Mouse (Mus musculus) liver, postnatal 0 days (tissue): ENCODE measurements around the gene Camta1. TPM values are rescaled to one million over a fixed set of nuclear protein-coding genes. Genes with fewer than 3 reads are reported as not detected.
A peak's percentile ranks its signal among the peaks of the same experiment; 100 is the strongest.

Experiments
- ATAC-seq: fragments of 200-750 bp; cut with Nextera tagmentation; 2 replicates; pipeline ENCODE4 v1.8.0; 2017; ENCODE audit warnings: mild to moderate bottlenecking, moderate library complexity
- DNase-seq: peaks from one replicate; pipeline ENCODE4 v3.0.0-alpha.2; 2016
- H3K27ac ChIP-seq: fragments of 300-500 bp; sonication (generic); 2 replicates; pipeline ENCODE4 v1.5.1; 2014; ENCODE audit warnings: antibody characterized with exemption, moderate library complexity, mild to moderate bottlenecking, low read depth
- H3K27me3 ChIP-seq: fragments of 300-500 bp; sonication (generic); 2 replicates; pipeline ENCODE4 v1.6.1; 2014; ENCODE audit warnings: low read length, control low read depth, mixed read lengths; ENCODE audit not compliant: insufficient read depth
- H3K36me3 ChIP-seq: fragments of 300-500 bp; sonication (generic); replicated peaks from 2 replicates; pipeline ENCODE4 v1.6.1; 2014; ENCODE audit warnings: mild to moderate bottlenecking, control low read depth, low read length, moderate library complexity, mixed read lengths; ENCODE audit not compliant: insufficient read depth
- H3K4me1 ChIP-seq: fragments of 300-500 bp; sonication (generic); 2 replicates; pipeline ENCODE4 v1.6.1; 2014; ENCODE audit warnings: antibody characterized with exemption, mild to moderate bottlenecking, control low read depth; ENCODE audit not compliant: insufficient read depth
- H3K4me2 ChIP-seq: fragments of 300-500 bp; sonication (generic); 2 replicates; pipeline ENCODE4 v1.6.1; 2014; ENCODE audit warnings: low read depth, mild to moderate bottlenecking, low read length, moderate library complexity, mixed read lengths
- H3K4me3 ChIP-seq: fragments of 300-500 bp; sonication (generic); 2 replicates; pipeline ENCODE4 v1.5.1; 2014; ENCODE audit warnings: low read depth, low read length
- H3K9ac ChIP-seq: fragments of 300-500 bp; sonication (generic); replicated peaks from 2 replicates; pipeline ENCODE4 v1.6.1; 2014; ENCODE audit warnings: mild to moderate bottlenecking, moderate library complexity
- H3K9me3 ChIP-seq: fragments of 300-500 bp; sonication (generic); 2 replicates; pipeline ENCODE4 v1.6.1; 2016; ENCODE audit warnings: mild to moderate bottlenecking, control low read depth, low read length, mixed read lengths
- CTCF ChIP-seq: sonication (generic); IDR thresholded peaks from 2 replicates; pipeline ENCODE4 v1.5.1; 2016; ENCODE audit warnings: antibody characterized with exemption, low read depth
- EP300 ChIP-seq: IDR thresholded peaks from 2 replicates; pipeline ENCODE4 v1.6.1; 2016; ENCODE audit warnings: antibody characterized with exemption, low read depth, mild to moderate bottlenecking
- WGBS: fragments of 180-500 bp; shearing (Covaris S2); extraction: QIAGEN DNeasy Blood & Tissue Kit; methylation state at CpG from one replicate; pipeline ENCODE4 v1.1.7; 2014; ENCODE audit not compliant: insufficient replicate concordance; 5-methylcytosine and 5-hydroxymethylcytosine counted together
- polyA plus RNA-seq: library from polyadenylated mRNA; unstranded; fragments of >200 nt; fragmentation: Nextera tagmentation; extraction: Ambion mirVana; gene quantifications from 2 replicates; pipeline ENCODE4 v1.2.1, GENCODE M21; 2015

Gene Camta1
- polyA plus RNA-seq = 47.9 and 48.3 TPM in 2 replicates

- Histone ChIP-seq H3K36me3 (peaks cover 5% of the 10 kb centered on the region; the same call in 1 of the 2 replicates), H3K4me2 (peak within 1 kb of the TSS; percentile 99), H3K27ac (peak within 1 kb of the TSS; percentile 100), H3K9ac (peak within 1 kb of the TSS; percentile 87), H3K9me3 (no peaks in the 10 kb centered on the region), H3K4me3 (peak within 1 kb of the TSS; percentile 80), H3K4me1 (peaks cover 33% of the 10 kb centered on the region), H3K27me3 (no peaks in the 10 kb centered on the region)
- WGBS = under 1% methylated on average over 74 of the region's 85 CpGs
- TF ChIP-seq EP300 = peak; percentile 67
- TF ChIP-seq CTCF = no peak
- peak; percentile 93 for ATAC-seq
- peak; percentile 99 for DNase-seq
Observed at GRCm38 (mm10) chr4:151861806-151862739, at the start of gene Camta1. Camta1 (minus strand) TSS chr4:151861876.

GRCm38 (mm10) chr4:151908809-151909208 is 47.1 kb upstream of the Camta1 start:
- no peaks in the 10 kb centered on the region for H3K9me3 ChIP-seq
- no peak overlapping the region for H3K27ac ChIP-seq
- no peak overlapping the region for H3K9ac ChIP-seq
- 66% methylated on average over 8 of the region's 8 CpGs for WGBS
- ATAC-seq (no peak), DNase-seq (no peak)
- no peak overlapping the region for H3K4me2 ChIP-seq
- H3K4me3 ChIP-seq = no peak overlapping the region
- H3K27me3 ChIP-seq = 0 out of 2 replicates have a peak, but pooled peaks cover 3% of the 10 kb centered on the region
- no peak for TF ChIP-seq CTCF
- no peak for TF ChIP-seq EP300
- H3K4me1 ChIP-seq = no peaks in the 10 kb centered on the region
- no peaks in the 10 kb centered on the region for H3K36me3 ChIP-seq

- H3K4me1 ChIP-seq = no peaks in the 10 kb centered on the region
- TF ChIP-seq EP300 (no peak), CTCF (no peak)
- H3K4me2 ChIP-seq = no peak overlapping the region
- H3K9ac ChIP-seq = no peak overlapping the region
- DNase-seq (no peak), ATAC-seq (no peak)
- 66% methylated on average over 26 of the region's 26 CpGs for WGBS
- no peak overlapping the region for H3K4me3 ChIP-seq
- H3K9me3 ChIP-seq = no peaks in the 10 kb centered on the region
- H3K36me3 ChIP-seq = no peaks in the 10 kb centered on the region
- H3K27me3 ChIP-seq = 0 out of 2 replicates have a peak, but pooled peaks cover 3% of the 10 kb centered on the region
- no peak overlapping the region for H3K27ac ChIP-seq
Observed at GRCm38 (mm10) chr4:151907577-151908343, 46.1 kb upstream of the Camta1 start.

- Histone ChIP-seq H3K4me1 (no peaks in the 10 kb centered on the region), H3K27ac (no peak overlapping the region), H3K9me3 (no peaks in the 10 kb centered on the region), H3K27me3 (0 out of 2 replicates have a peak, but pooled peaks cover 3% of the 10 kb centered on the region), H3K4me2 (no peak overlapping the region), H3K9ac (no peak overlapping the region), H3K36me3 (no peaks in the 10 kb centered on the region), H3K4me3 (no peak overlapping the region)
- TF ChIP-seq EP300 = no peak
- no peak for TF ChIP-seq CTCF
- ATAC-seq (no peak), DNase-seq (no peak)
- 70% methylated on average over 4 of the region's 4 CpGs for WGBS
Observed at GRCm38 (mm10) chr4:151905621-151906020, 43.9 kb upstream of the Camta1 start.

GRCm38 (mm10) chr4:151904098-151904497 is 42.4 kb upstream of the Camta1 start:
- no peak overlapping the region for H3K9ac ChIP-seq
- H3K4me1 ChIP-seq = no peaks in the 10 kb centered on the region
- no peak overlapping the region for H3K27ac ChIP-seq
- DNase-seq (no peak), ATAC-seq (no peak)
- H3K4me2 ChIP-seq = no peak overlapping the region
- WGBS = 52% methylated on average over 11 of the region's 11 CpGs
- no peaks in the 10 kb centered on the region for H3K9me3 ChIP-seq
- H3K27me3 ChIP-seq = 0 out of 2 replicates have a peak, but pooled peaks cover 3% of the 10 kb centered on the region
- no peaks in the 10 kb centered on the region for H3K36me3 ChIP-seq
- H3K4me3 ChIP-seq = no peak overlapping the region
- TF ChIP-seq CTCF (no peak), EP300 (no peak)

GRCm38 (mm10) chr4:151902689-151903241 is 41.1 kb upstream of the Camta1 start:
- Histone ChIP-seq H3K27ac (no peak overlapping the region), H3K4me2 (no peak overlapping the region), H3K9me3 (no peaks in the 10 kb centered on the region), H3K27me3 (0 out of 2 replicates have a peak, but pooled peaks cover 3% of the 10 kb centered on the region), H3K4me1 (no peaks in the 10 kb centered on the region), H3K4me3 (no peak overlapping the region), H3K9ac (no peak overlapping the region), H3K36me3 (no peaks in the 10 kb centered on the region)
- 38% methylated on average over 14 of the region's 14 CpGs for WGBS
- no peak for TF ChIP-seq EP300
- TF ChIP-seq CTCF = no peak
- DNase-seq (no peak), ATAC-seq (peak; percentile 36; the same call in 1 of the 2 replicates)
